Mouse (Mus musculus): ENCODE measurements around the gene Igflr1. TPM values are rescaled to one million over a fixed set of nuclear protein-coding genes. Genes with fewer than 3 reads are reported as not detected.

Gene Igflr1
- polyA plus RNA-seq, 1 experiment, result 0.66 TPM

DNA sequence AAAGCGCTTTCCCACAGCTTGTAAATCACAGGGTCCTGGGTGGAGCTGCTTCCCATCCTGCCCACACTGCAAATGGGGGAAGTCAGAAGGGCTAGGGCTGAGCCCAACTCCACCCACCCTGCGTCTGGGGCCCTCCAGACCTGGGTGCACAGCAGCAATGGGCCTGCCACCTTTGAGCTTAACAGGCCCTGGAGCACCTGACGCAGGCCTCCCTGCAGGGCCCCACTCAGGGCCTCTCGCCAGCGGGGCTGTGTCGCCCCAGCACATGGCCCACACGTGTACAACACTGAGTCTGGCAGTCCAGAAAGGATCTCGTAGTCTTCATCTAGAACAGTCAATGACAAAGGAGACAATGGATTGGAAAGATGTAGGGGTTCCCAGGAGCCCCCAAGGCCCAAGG lies 14.7 kb downstream of the Igflr1 start:
- TF ChIP-seq USF1 (IDR thresholded peaks at IDR 0.05; ENCODE audit: low read depth) (no peak), MYOG (IDR thresholded peaks at IDR 0.05; ENCODE audit: control insufficient read depth in 1 of 3, insufficient read depth in 1 of 3, insufficient read length in 2 of 3, low read depth in 2 of 3) (no peak), REST (IDR thresholded peaks at IDR 0.05; ENCODE audit: insufficient read depth, insufficient read length) (no peak), CEBPB (IDR thresholded peaks at IDR 0.05; ENCODE audit: insufficient read depth, poor library complexity, severe bottlenecking) (no peak), E2F4 (IDR thresholded peaks at IDR 0.05; ENCODE audit: insufficient read depth) (no peak), TCF12 (IDR thresholded peaks at IDR 0.05; ENCODE audit: insufficient read depth, poor library complexity, severe bottlenecking) (no peak), MAX (IDR thresholded peaks at IDR 0.05; ENCODE audit: low read depth) (no peak), POLR2A (IDR thresholded peaks at IDR 0.05; ENCODE audit: insufficient read length, low read depth) (no peak), SRF (IDR thresholded peaks at IDR 0.05; ENCODE audit: control insufficient read depth, insufficient read length, low read depth) (no peak), TCF3 (IDR thresholded peaks at IDR 0.05; ENCODE audit: insufficient read length, low read depth) (no peak)
- Histone ChIP-seq H3ac (ENCODE audit: control insufficient read depth, insufficient read length) (no peak overlapping the region), H3K27me3 (ENCODE audit: control insufficient read depth, insufficient read depth, insufficient read length) (no peaks in the 10 kb centered on the region), H3K4me2 (ENCODE audit: low read depth) (no peak overlapping the region), H3K79me2 (ENCODE audit: control insufficient read depth, insufficient read depth) (no peaks in the 10 kb centered on the region), H3K4me3 (no peak overlapping the region), H3K36me3 (ENCODE audit: control insufficient read depth, insufficient read depth) (peaks cover 45% of the 10 kb centered on the region)

DNA sequence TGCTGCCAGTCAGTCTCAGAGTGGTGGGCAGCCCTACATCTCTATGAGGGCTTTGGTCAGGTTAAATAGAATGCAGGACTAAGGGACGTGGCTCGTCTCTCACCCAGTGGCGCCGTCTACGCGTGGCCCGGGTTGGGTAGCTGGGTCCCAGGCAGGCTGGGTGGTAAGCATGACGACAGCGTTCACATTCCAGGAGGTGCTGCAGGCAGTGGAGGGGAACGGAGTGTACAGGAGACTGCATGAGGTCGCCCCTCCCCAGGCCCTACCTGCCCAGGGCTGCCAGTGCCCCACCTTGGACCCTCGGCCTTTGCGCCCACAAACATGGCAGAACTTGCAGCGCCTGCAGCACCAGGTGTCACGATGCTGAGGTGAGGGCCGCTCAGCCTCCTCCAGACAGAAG lies 16.3 kb downstream of the Igflr1 start:
- Histone ChIP-seq H3K36me3 (ENCODE audit: control insufficient read depth, insufficient read depth) (peaks cover 41% of the 10 kb centered on the region), H3K27me3 (ENCODE audit: control insufficient read depth, insufficient read depth, insufficient read length) (no peaks in the 10 kb centered on the region), H3K4me2 (ENCODE audit: low read depth) (no peak overlapping the region), H3K79me2 (ENCODE audit: control insufficient read depth, insufficient read depth) (peaks cover 9% of the 10 kb centered on the region), H3ac (ENCODE audit: control insufficient read depth, insufficient read length) (no peak overlapping the region), H3K4me3 (no peak overlapping the region)
- TF ChIP-seq CEBPB (IDR thresholded peaks at IDR 0.05; ENCODE audit: insufficient read depth, poor library complexity, severe bottlenecking) (no peak), POLR2A (IDR thresholded peaks at IDR 0.05; ENCODE audit: insufficient read length, low read depth) (no peak), E2F4 (IDR thresholded peaks at IDR 0.05; ENCODE audit: insufficient read depth) (no peak), MAX (IDR thresholded peaks at IDR 0.05; ENCODE audit: low read depth) (no peak), SRF (IDR thresholded peaks at IDR 0.05; ENCODE audit: control insufficient read depth, insufficient read length, low read depth) (no peak), MYOD1 (IDR thresholded peaks at IDR 0.05; ENCODE audit: control insufficient read depth in 1 of 3, insufficient read length in 2 of 3, low read depth in 2 of 3) (no peak), REST (IDR thresholded peaks at IDR 0.05; ENCODE audit: insufficient read depth, insufficient read length) (no peak), MYOG (IDR thresholded peaks at IDR 0.05; ENCODE audit: control insufficient read depth in 1 of 3, insufficient read depth in 1 of 3, insufficient read length in 2 of 3, low read depth in 2 of 3) (no peak), TCF12 (IDR thresholded peaks at IDR 0.05; ENCODE audit: insufficient read depth, poor library complexity, severe bottlenecking) (no peak)

DNA sequence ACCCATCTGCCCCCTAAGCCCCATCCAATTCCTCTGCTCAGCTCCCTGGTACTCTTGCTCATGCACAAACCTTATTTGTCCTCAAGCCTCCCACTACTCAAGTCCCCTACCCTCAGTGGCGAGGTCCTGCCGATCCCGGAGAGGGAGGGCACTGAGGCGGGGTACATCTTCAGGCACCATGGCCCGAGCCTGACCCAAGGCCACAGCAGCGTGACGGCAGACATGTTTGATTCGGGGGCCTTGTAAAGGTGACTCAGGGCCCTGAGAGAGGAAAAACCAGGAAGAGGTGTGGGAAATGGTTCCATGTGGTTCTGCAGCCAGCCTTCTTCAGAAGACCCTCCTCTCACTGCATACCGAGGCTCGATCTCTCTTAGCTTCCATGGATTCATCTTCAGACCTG lies 19.1 kb downstream of the Igflr1 start:
- Histone ChIP-seq H3K27me3 (ENCODE audit: control insufficient read depth, insufficient read depth, insufficient read length) (no peaks in the 10 kb centered on the region), H3K4me3 (no peak overlapping the region), H3K36me3 (ENCODE audit: control insufficient read depth, insufficient read depth) (peaks cover 20% of the 10 kb centered on the region), H3ac (ENCODE audit: control insufficient read depth, insufficient read length) (no peak overlapping the region), H3K4me2 (ENCODE audit: low read depth) (no peak overlapping the region), H3K79me2 (ENCODE audit: control insufficient read depth, insufficient read depth) (peaks cover 26% of the 10 kb centered on the region)
- TF ChIP-seq SRF (IDR thresholded peaks at IDR 0.05; ENCODE audit: control insufficient read depth, insufficient read length, low read depth), result no peak
- no peak for TF ChIP-seq CEBPB (IDR thresholded peaks at IDR 0.05; ENCODE audit: insufficient read depth, poor library complexity, severe bottlenecking)
- TF ChIP-seq USF1 (IDR thresholded peaks at IDR 0.05; ENCODE audit: low read depth), result no peak
- no peak for TF ChIP-seq TCF3 (IDR thresholded peaks at IDR 0.05; ENCODE audit: insufficient read length, low read depth)
- TF ChIP-seq MAX (IDR thresholded peaks at IDR 0.05; ENCODE audit: low read depth), result no peak
- no peak for TF ChIP-seq MYOG (IDR thresholded peaks at IDR 0.05; ENCODE audit: control insufficient read depth in 1 of 3, insufficient read depth in 1 of 3, insufficient read length in 2 of 3, low read depth in 2 of 3)
- no peak for TF ChIP-seq REST (IDR thresholded peaks at IDR 0.05; ENCODE audit: insufficient read depth, insufficient read length)
- TF ChIP-seq POLR2AphosphoS2 (IDR thresholded peaks at IDR 0.05; ENCODE audit: insufficient read length, low read depth), result no peak
- no peak for TF ChIP-seq MYOD1 (IDR thresholded peaks at IDR 0.05; ENCODE audit: control insufficient read depth in 1 of 3, insufficient read length in 2 of 3, low read depth in 2 of 3)
- no peak for TF ChIP-seq E2F4 (IDR thresholded peaks at IDR 0.05; ENCODE audit: insufficient read depth)
- TF ChIP-seq TCF12 (IDR thresholded peaks at IDR 0.05; ENCODE audit: insufficient read depth, poor library complexity, severe bottlenecking), result no peak

DNA sequence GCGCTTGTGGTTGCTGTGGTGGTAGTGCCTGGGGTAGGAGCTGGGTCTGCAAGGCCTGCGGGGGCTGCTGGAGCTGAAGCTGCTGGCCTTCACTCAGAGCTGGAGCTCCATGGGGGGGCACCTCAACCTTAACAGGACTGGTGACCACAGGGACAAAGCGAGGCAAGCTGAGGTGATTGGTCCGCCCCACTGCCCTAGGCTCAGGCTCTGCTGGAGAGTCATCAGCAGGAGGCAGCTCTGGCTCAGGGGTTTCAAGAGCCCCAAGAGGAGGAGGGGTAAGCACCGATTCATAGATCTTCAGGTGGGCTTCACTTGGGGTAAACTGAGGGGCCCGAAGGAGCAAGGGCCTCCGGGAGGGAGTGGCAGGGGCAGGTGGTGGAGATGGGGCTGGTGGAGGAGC lies 19.9 kb downstream of the Igflr1 start:
- TF ChIP-seq POLR2AphosphoS2 (IDR thresholded peaks at IDR 0.05; ENCODE audit: insufficient read length, low read depth) (peak; percentile 11), SRF (IDR thresholded peaks at IDR 0.05; ENCODE audit: control insufficient read depth, insufficient read length, low read depth) (no peak)
- peaks cover 26% of the 10 kb centered on the region for H3K79me2 ChIP-seq (ENCODE audit: control insufficient read depth, insufficient read depth)
- H3K27me3 ChIP-seq (ENCODE audit: control insufficient read depth, insufficient read depth, insufficient read length), result no peaks in the 10 kb centered on the region
- no peak overlapping the region for H3K4me3 ChIP-seq
- peaks cover 15% of the 10 kb centered on the region for H3K36me3 ChIP-seq (ENCODE audit: control insufficient read depth, insufficient read depth)
- H3ac ChIP-seq (ENCODE audit: control insufficient read depth, insufficient read length), result no peak overlapping the region
- no peak overlapping the region for H3K4me2 ChIP-seq (ENCODE audit: low read depth)

DNA sequence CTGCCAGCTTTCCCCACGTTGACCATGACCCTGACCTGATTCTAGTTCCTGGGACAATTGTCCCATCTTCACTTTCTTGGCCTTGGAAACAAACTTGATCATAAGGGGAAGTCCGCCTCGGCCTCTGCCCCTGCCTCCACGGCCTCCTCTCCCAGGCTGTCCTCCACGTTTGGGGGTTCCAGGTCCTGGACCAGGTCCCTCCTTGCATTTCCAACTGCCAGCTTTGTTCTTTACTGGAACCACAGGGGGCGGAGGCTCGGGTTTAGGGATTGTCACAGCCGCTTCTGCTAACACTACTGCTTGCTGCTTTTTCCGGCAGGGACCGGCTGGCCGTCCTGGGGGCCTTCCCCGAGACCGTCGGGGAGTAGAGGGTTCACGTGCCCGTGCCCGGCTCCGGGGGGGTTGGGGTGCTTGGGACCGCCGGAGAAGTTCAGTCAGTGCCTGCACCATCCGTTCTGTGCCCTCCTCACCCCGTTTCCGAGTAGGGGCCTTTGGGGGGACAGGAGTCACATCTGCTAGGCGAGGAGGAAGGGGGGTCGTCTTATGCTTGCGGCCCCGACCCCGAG lies 21.3 kb downstream of the Igflr1 start:
- TF ChIP-seq POLR2AphosphoS2 (IDR thresholded peaks at IDR 0.05; ENCODE audit: insufficient read length, low read depth) (no peak), TCF3 (IDR thresholded peaks at IDR 0.05; ENCODE audit: insufficient read length, low read depth) (no peak), MYOD1 (IDR thresholded peaks at IDR 0.05; ENCODE audit: control insufficient read depth in 1 of 3, insufficient read length in 2 of 3, low read depth in 2 of 3) (no peak), USF1 (IDR thresholded peaks at IDR 0.05; ENCODE audit: low read depth) (no peak), CEBPB (IDR thresholded peaks at IDR 0.05; ENCODE audit: insufficient read depth, poor library complexity, severe bottlenecking) (no peak), E2F4 (IDR thresholded peaks at IDR 0.05; ENCODE audit: insufficient read depth) (no peak), TCF12 (IDR thresholded peaks at IDR 0.05; ENCODE audit: insufficient read depth, poor library complexity, severe bottlenecking) (no peak), MYOG (IDR thresholded peaks at IDR 0.05; ENCODE audit: control insufficient read depth in 1 of 3, insufficient read depth in 1 of 3, insufficient read length in 2 of 3, low read depth in 2 of 3) (no peak), REST (IDR thresholded peaks at IDR 0.05; ENCODE audit: insufficient read depth, insufficient read length) (no peak), POLR2A (IDR thresholded peaks at IDR 0.05; ENCODE audit: insufficient read length, low read depth) (no peak), SRF (IDR thresholded peaks at IDR 0.05; ENCODE audit: control insufficient read depth, insufficient read length, low read depth) (no peak), MAX (IDR thresholded peaks at IDR 0.05; ENCODE audit: low read depth) (no peak)
- Histone ChIP-seq H3K27me3 (ENCODE audit: control insufficient read depth, insufficient read depth, insufficient read length) (no peaks in the 10 kb centered on the region), H3K4me2 (ENCODE audit: low read depth) (peak overlapping the region; percentile 87), H3K79me2 (ENCODE audit: control insufficient read depth, insufficient read depth) (peaks cover 26% of the 10 kb centered on the region), H3K36me3 (ENCODE audit: control insufficient read depth, insufficient read depth) (peaks cover 9% of the 10 kb centered on the region), H3ac (ENCODE audit: control insufficient read depth, insufficient read length) (no peak overlapping the region), H3K4me3 (peak overlapping the region; percentile 91)
